Mouse (Mus musculus) cerebellum, adult 2 months (tissue): ENCODE results near the gene Adamtsl1.

ENCODE experiments used
- CTCF ChIP-seq: fragments of 200-500 bp; IDR thresholded peaks from 2 replicates; pipeline ENCODE4 v1.5.1; 2011; ENCODE audit warnings: low read depth, mild to moderate bottlenecking, control low read depth, low read length, moderate library complexity, borderline replicate concordance; ENCODE audit not compliant: insufficient read depth
- POLR2A ChIP-seq: fragments of 200-500 bp; IDR thresholded peaks from 2 replicates; pipeline ENCODE4 v1.6.1; 2011; ENCODE audit warnings: low read length, control low read depth, borderline replicate concordance; ENCODE audit not compliant: insufficient read depth

GRCm38 (mm10) chr4:85814418-85814817, 300.4 kb downstream of the Adamtsl1 start:
- TF ChIP-seq POLR2A = no peak
- no peak for TF ChIP-seq CTCF
